ENCODE assay signal across 9 mouse cellular contexts in genomic region chr10:79612192-79613135, GRCm38 (mm10). TPM values are rescaled to one million over a fixed set of nuclear protein-coding genes. Genes with fewer than 3 reads are reported as not detected.
DNase-seq lines count a peak whose midpoint lies in the region; ATAC-seq and TF ChIP-seq lines count a peak whose summit lies in the region.
"Had no signal": no experiment of that assay in that cellular context is flagged by ENCODE, and none has a peak within 500 bp of the region (broad histone marks: within the 10 kb centered on the region; RNA-seq: fewer than 3 reads in every experiment).

No protein-coding gene starts in this region.

- no peaks in the 10 kb centered on the region for H3K9me3 ChIP-seq in heart, embryonic 14.5 days (ENCODE audit: control insufficient read depth, low read length)
- H3K9me3 ChIP-seq in megakaryocyte, embryonic 14.5 days: peaks cover 9% of the 10 kb centered on the region; the same call in 1 of the 2 replicates

- H3K27ac ChIP-seq in heart, embryonic 14.5 days (replicated peaks in 1 of 2; ENCODE audit: control insufficient read depth in 1 of 2, insufficient read depth in 1 of 2, low read depth in 2 of 2, low read length in 2 of 2): no peak overlapping the region
- no peak overlapping the region for H3K27ac ChIP-seq in thymus, adult 2 months (ENCODE audit: control insufficient read depth, insufficient read depth, low read length)

- DNase-seq in heart, adult 8-10 months (ENCODE audit: low spot score): no peak
- DNase-seq in cerebellum, postnatal 25 days: peak; percentile 54 to 70
- DNase-seq in thymus, adult 2 months: no peak
- no peak for DNase-seq in right cerebral cortex, postnatal 36 days (ENCODE audit: low spot score in 2 of 2)
- DNase-seq in adrenal gland, postnatal 10 days: no peak

- peaks cover 43% of the 10 kb centered on the region for H3K27me3 ChIP-seq in heart, embryonic 14.5 days (ENCODE audit: control insufficient read depth, insufficient read depth, low read length)
- H3K27me3 ChIP-seq in megakaryocyte, embryonic 14.5 days (replicated peaks): peaks cover 90% of the 10 kb centered on the region
- H3K27me3 ChIP-seq in thymus, adult 2 months (ENCODE audit: control insufficient read depth, insufficient read depth, low read length): peaks cover 15% of the 10 kb centered on the region; the same call in 1 of the 2 replicates

- peak overlapping the region; percentile 34; the same call in 1 of the 2 replicates for H3K9ac ChIP-seq in heart, embryonic 14.5 days (ENCODE audit: low read length)

- WGBS in heart, embryonic 14.5 days: 11% methylated on average over 51 of the region's 51 CpGs
- 20% methylated on average over 51 of the region's 51 CpGs for WGBS in thymus, adult 2 months

- H3K36me3 ChIP-seq in heart, embryonic 14.5 days (ENCODE audit: control insufficient read depth, insufficient read depth, low read length): no peaks in the 10 kb centered on the region
- H3K36me3 ChIP-seq in megakaryocyte, embryonic 14.5 days (replicated peaks; ENCODE audit: low read length): no peaks in the 10 kb centered on the region
- H3K36me3 ChIP-seq in thymus, adult 2 months (ENCODE audit: control insufficient read depth, insufficient read depth, low read length): no peaks in the 10 kb centered on the region

- H3K4me3 ChIP-seq in heart, embryonic 14.5 days (ENCODE audit: control insufficient read depth in 1 of 2, insufficient read depth in 1 of 2, low read depth in 1 of 2, low read length in 2 of 2): peak overlapping the region in 1 of 2 experiments; percentile 17; a peak in 2 of 4 replicates
- H3K4me3 ChIP-seq in megakaryocyte, embryonic 14.5 days (replicated peaks): peak overlapping the region; percentile 33
- no peak overlapping the region for H3K4me3 ChIP-seq in thymus, adult 2 months (ENCODE audit: control insufficient read depth, insufficient read depth, low read length)

- ATAC-seq in heart, embryonic 14.5 days (ENCODE audit: insufficient number of reproducible peaks, insufficient read depth, low FRiP score, low read depth): no peak
- peak; percentile 38 for ATAC-seq in granulocyte monocyte progenitor cell, adult 5-6 weeks (replicated peaks; ENCODE audit: poor library complexity, severe bottlenecking)

- no peak for TF ChIP-seq POLR2A in thymus, adult 2 months (IDR thresholded peaks at IDR 0.05; ENCODE audit: control insufficient read depth, extremely low read depth, insufficient read depth, low read length, poor library complexity)

- TF ChIP-seq CTCF in thymus, adult 2 months (IDR thresholded peaks at IDR 0.05; ENCODE audit: borderline replicate concordance, control insufficient read depth, extremely low read depth, insufficient read depth, low read length, poor library complexity): no peak

- peak overlapping the region; percentile 53 for H3K4me2 ChIP-seq in heart, embryonic 14.5 days (ENCODE audit: low read length)

- H3K4me1 ChIP-seq in heart, embryonic 14.5 days (ENCODE audit: control insufficient read depth in 2 of 2, insufficient read depth in 2 of 2, low read length in 2 of 2): peaks cover 9 to 15% of the 10 kb centered on the region in 2 experiments; a peak in 3 of 4 replicates
- peaks cover 24% of the 10 kb centered on the region for H3K4me1 ChIP-seq in megakaryocyte, embryonic 14.5 days
- peaks cover 4% of the 10 kb centered on the region for H3K4me1 ChIP-seq in thymus, adult 2 months (replicated peaks; ENCODE audit: control insufficient read depth, insufficient read depth, low read length)

RNA-seq across cellular contexts. Expression of gene C2cd4c, which starts 1.4 kb away (rescaled TPM):
- not detected in 2 replicates for polyA plus RNA-seq in heart, embryonic 14.5 days (2014; fragmentation: Nextera tagmentation; extraction: Ambion mirVana)
- under 1 TPM in 1 of 4 experiments, not detected in 3; 0.16 TPM for total RNA-seq in heart, adult 8-10 months (2022)
- total RNA-seq in granulocyte monocyte progenitor cell, adult 5-6 weeks (2014; fragmentation: Nextera tagmentation): not detected in 2 replicates
- not detected in 2 replicates for total RNA-seq in granulocyte monocyte progenitor cell, adult 5-6 weeks (2017)
- not detected in 2 replicates for polyA plus RNA-seq in megakaryocyte, embryonic 14.5 days (2012; ENCODE audit: insufficient read depth, low replicate concordance)
- 0.05 TPM in 1 of 2 replicates, not detected in the other for polyA plus RNA-seq in thymus, adult 2 months (2012; rRNA removed)
- total RNA-seq in adrenal gland, postnatal 10 days (2021): under 1 TPM; 0.21 TPM
- total RNA-seq: MEL had no signal

RNA-seq across cellular contexts. Expression of gene Shc2, which starts 25.3 kb away (rescaled TPM):
- 1.5 and 1.6 TPM in 2 replicates for polyA plus RNA-seq in heart, embryonic 14.5 days (2014; fragmentation: Nextera tagmentation; extraction: Ambion mirVana)
- total RNA-seq in heart, adult 8-10 months (2022): 1 to 10 TPM; 1.2 to 2.0 (median 1.2) TPM
- not detected in 2 replicates for total RNA-seq in granulocyte monocyte progenitor cell, adult 5-6 weeks (2014; fragmentation: Nextera tagmentation)
- not detected in 2 replicates for total RNA-seq in granulocyte monocyte progenitor cell, adult 5-6 weeks (2017)
- polyA plus RNA-seq in megakaryocyte, embryonic 14.5 days (2012; ENCODE audit: insufficient read depth, low replicate concordance): not detected in 2 replicates
- 1.2 TPM in 2 replicates for polyA plus RNA-seq in thymus, adult 2 months (2012; rRNA removed)
- 1 to 10 TPM; 5.6 to 8.4 TPM for total RNA-seq in adrenal gland, postnatal 10 days (2021)
- total RNA-seq: MEL had no signal

RNA-seq across cellular contexts. Expression of gene Theg, which starts 25.3 kb away (rescaled TPM):
- polyA plus RNA-seq in heart, embryonic 14.5 days (2014; fragmentation: Nextera tagmentation; extraction: Ambion mirVana): not detected in 2 replicates
- total RNA-seq in heart, adult 8-10 months (2022): not detected
- not detected in 2 replicates for total RNA-seq in granulocyte monocyte progenitor cell, adult 5-6 weeks (2014; fragmentation: Nextera tagmentation)
- total RNA-seq in granulocyte monocyte progenitor cell, adult 5-6 weeks (2017): not detected in 2 replicates
- polyA plus RNA-seq in megakaryocyte, embryonic 14.5 days (2012; ENCODE audit: insufficient read depth, low replicate concordance): 1.2 TPM in 1 of 2 replicates, not detected in the other
- polyA plus RNA-seq in thymus, adult 2 months (2012; rRNA removed): not detected in 2 replicates
- total RNA-seq in adrenal gland, postnatal 10 days (2021): not detected
- total RNA-seq: MEL had no signal

RNA-seq across cellular contexts. Expression of gene Odf3l2, which starts 33.1 kb away (rescaled TPM):
- not detected in 2 replicates for polyA plus RNA-seq in heart, embryonic 14.5 days (2014; fragmentation: Nextera tagmentation; extraction: Ambion mirVana)
- total RNA-seq in heart, adult 8-10 months (2022): not detected
- not detected in 2 replicates for total RNA-seq in granulocyte monocyte progenitor cell, adult 5-6 weeks (2014; fragmentation: Nextera tagmentation)
- not detected in 2 replicates for total RNA-seq in granulocyte monocyte progenitor cell, adult 5-6 weeks (2017)
- polyA plus RNA-seq in megakaryocyte, embryonic 14.5 days (2012; ENCODE audit: insufficient read depth, low replicate concordance): not detected in 2 replicates
- 0.18 and 0.23 TPM in 2 replicates for polyA plus RNA-seq in thymus, adult 2 months (2012; rRNA removed)
- not detected for total RNA-seq in adrenal gland, postnatal 10 days (2021)
- total RNA-seq: MEL had no signal

RNA-seq across cellular contexts. Expression of gene Madcam1, which starts 51.9 kb away (rescaled TPM):
- polyA plus RNA-seq in heart, embryonic 14.5 days (2014; fragmentation: Nextera tagmentation; extraction: Ambion mirVana): 1.00 and 1.8 TPM in 2 replicates
- not detected for total RNA-seq in heart, adult 8-10 months (2022)
- total RNA-seq in granulocyte monocyte progenitor cell, adult 5-6 weeks (2014; fragmentation: Nextera tagmentation): not detected in 2 replicates
- not detected in 2 replicates for total RNA-seq in granulocyte monocyte progenitor cell, adult 5-6 weeks (2017)
- polyA plus RNA-seq in megakaryocyte, embryonic 14.5 days (2012; ENCODE audit: insufficient read depth, low replicate concordance): 0.78 TPM in 1 of 2 replicates, not detected in the other
- polyA plus RNA-seq in thymus, adult 2 months (2012; rRNA removed): 2.9 and 4.0 TPM in 2 replicates
- 1 to 10 TPM; 3.1 to 4.0 TPM for total RNA-seq in adrenal gland, postnatal 10 days (2021)
- total RNA-seq: MEL had no signal

Comparison
In these comparisons a context has a peak if more than half of its experiments do, and no peak if none do; other contexts are left out.
1. DNase-seq: peak in cerebellum, postnatal 25 days (2 of 2); none in heart, adult 8-10 months (single experiment), thymus, adult 2 months (single experiment), right cerebral cortex, postnatal 36 days (0 of 2) and adrenal gland, postnatal 10 days (single experiment).